Mouse (Mus musculus) T-helper 17 cell (primary cell): ENCODE data around the gene Dnah6.

Experiments
- in situ Hi-C, 2 experiments: fragments of 300-600 bp; cut with MboI, MseI; formaldehyde crosslinking; loops; 1 replicate in 1 of 2; 2 replicates in 1 of 2; pipeline ENCODE4 v1.15.1; 2025; ENCODE audit warnings: high pct_unique_total_duplicates in 2 of 2

Dnah6 gene

GRCm38 (mm10) chr6:73155455-73155854 lies 66.0 kb downstream of the Dnah6 start:
- in situ Hi-C loops: no loop called here

GRCm38 (mm10) chr6:73153675-73154074 lies 67.8 kb downstream of the Dnah6 start:
- in situ Hi-C loops: loop anchor here in 1 of 2 experiments (5.0 kb wide), 1 partner anchor 216 kb away; no protein-coding TSS in a partner anchor

GRCm38 (mm10) chr6:73143403-73143802 lies 78.0 kb downstream of the Dnah6 start:
- in situ Hi-C loops: no loop called here

GRCm38 (mm10) chr6:73142776-73143175 lies 78.7 kb downstream of the Dnah6 start:
- in situ Hi-C loops: no loop called here

- in situ Hi-C loops: no loop called here
Observed at GRCm38 (mm10) chr6:73140836-73141235, 80.6 kb downstream of the Dnah6 start.

GRCm38 (mm10) chr6:73132784-73133183 lies 88.7 kb downstream of the Dnah6 start:
- in situ Hi-C loops: no loop called here

GRCm38 (mm10) chr6:73127594-73127993 lies 93.9 kb downstream of the Dnah6 start:
- in situ Hi-C loops: no loop called here

- in situ Hi-C loops: no loop called here
Observed at GRCm38 (mm10) chr6:73120348-73120747, 101.1 kb downstream of the Dnah6 start.

GRCm38 (mm10) chr6:73113898-73114297 lies 107.6 kb downstream of the Dnah6 start:
- in situ Hi-C loops: no loop called here

- in situ Hi-C loops: no loop called here
Observed at GRCm38 (mm10) chr6:73113365-73113764, 108.1 kb downstream of the Dnah6 start.

GRCm38 (mm10) chr6:73093133-73093532 lies 128.3 kb downstream of the Dnah6 start:
- in situ Hi-C loops: no loop called here

GRCm38 (mm10) chr6:73090836-73091235 lies 130.6 kb downstream of the Dnah6 start:
- in situ Hi-C loops: no loop called here

GRCm38 (mm10) chr6:73082571-73082970 lies 138.9 kb downstream of the Dnah6 start:
- in situ Hi-C loops: no loop called here

GRCm38 (mm10) chr6:73072093-73072786 lies 149.2 kb downstream of the Dnah6 start:
- in situ Hi-C loops: no loop called here

GRCm38 (mm10) chr6:73071214-73071613 lies 150.2 kb downstream of the Dnah6 start:
- in situ Hi-C loops: no loop called here

- in situ Hi-C loops: no loop called here
Observed at GRCm38 (mm10) chr6:73070663-73071062, 150.8 kb downstream of the Dnah6 start.

GRCm38 (mm10) chr6:73064551-73064950 lies 156.9 kb downstream of the Dnah6 start:
- in situ Hi-C loops: no loop called here

GRCm38 (mm10) chr6:73059596-73060121 lies 161.8 kb downstream of the Dnah6 start:
- in situ Hi-C loops: loop anchor here in 1 of 2 experiments (10.0 kb wide), 1 partner anchor 165 kb away; the partner anchor contains the start of gene Dnah6

- in situ Hi-C loops: loop anchor here in 1 of 2 experiments (10.0 kb wide), 1 partner anchor 166 kb away; the partner anchor contains the start of gene Dnah6
Observed at GRCm38 (mm10) chr6:73059162-73059561, 162.3 kb downstream of the Dnah6 start.

- in situ Hi-C loops: loop anchor here in 1 of 2 experiments (10.0 kb wide), 1 partner anchor 169 kb away; the partner anchor contains the start of gene Dnah6
Observed at GRCm38 (mm10) chr6:73055347-73055746, 166.1 kb downstream of the Dnah6 start.

- in situ Hi-C loops: loop anchor here in 1 of 2 experiments (10.0 kb wide), 1 partner anchor 170 kb away; the partner anchor contains the start of gene Dnah6
Observed at GRCm38 (mm10) chr6:73054807-73055206, 166.6 kb downstream of the Dnah6 start.

GRCm38 (mm10) chr6:73053526-73053925 lies 167.9 kb downstream of the Dnah6 start:
- in situ Hi-C loops: loop anchor here in 1 of 2 experiments (10.0 kb wide), 1 partner anchor 171 kb away; the partner anchor contains the start of gene Dnah6

GRCm38 (mm10) chr6:73047259-73047658 lies 174.2 kb downstream of the Dnah6 start:
- in situ Hi-C loops: no loop called here
